Mouse (Mus musculus) embryonic fibroblast, embryonic 13.5 days (primary cell): ENCODE results near the gene Siah1a.

Source experiments
- CTCF ChIP-seq: IDR thresholded peaks from 2 replicates; pipeline ENCODE4 v1.5.1; 2011; ENCODE audit warnings: mild to moderate bottlenecking, control low read depth, low read length, moderate library complexity, borderline replicate concordance; ENCODE audit not compliant: insufficient read depth
- POLR2A ChIP-seq: IDR thresholded peaks from 2 replicates; pipeline ENCODE4 v1.6.1; 2011; ENCODE audit warnings: low read depth, mild to moderate bottlenecking, control low read depth, low read length, moderate library complexity

DNA sequence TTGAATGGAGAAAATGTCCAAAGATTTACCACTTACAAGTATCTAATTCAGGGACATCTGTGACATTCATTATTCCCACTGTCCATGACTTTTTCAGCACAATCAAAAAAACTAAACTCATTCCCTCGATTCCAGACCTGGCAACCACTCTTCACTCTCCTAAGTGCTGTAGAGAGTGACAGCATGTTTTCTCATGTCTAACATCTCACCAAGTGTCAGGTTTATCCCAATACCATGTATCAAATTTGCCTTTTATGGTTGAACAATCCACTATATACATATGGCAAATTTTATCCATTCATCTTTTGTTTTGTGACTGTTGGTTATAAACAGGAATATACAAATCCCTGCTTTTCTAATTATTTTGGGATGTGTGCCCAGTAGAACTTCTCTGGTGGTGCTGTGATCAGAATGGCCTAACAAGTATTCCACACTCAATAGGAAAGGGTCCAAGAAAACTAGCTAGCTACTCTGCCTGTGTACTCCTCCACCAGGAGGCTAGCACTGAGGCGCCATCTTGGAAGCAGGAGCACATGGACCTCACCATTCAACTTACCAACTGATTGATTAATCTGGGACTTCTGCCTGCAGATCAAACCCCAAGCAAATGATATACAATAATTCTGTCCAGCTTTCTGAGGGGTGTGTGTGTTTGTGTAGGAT is 27.3 kb downstream of the Siah1a start:
- TF ChIP-seq CTCF (no peak), POLR2A (no peak)
